Mouse (Mus musculus) small intestine, adult 2 months (tissue): ENCODE measurements around the gene Ssh2.

Experiments used
- CTCF ChIP-seq: fragments of 200-500 bp; IDR thresholded peaks from 2 replicates; pipeline ENCODE4 v1.5.1; 2012; ENCODE audit warnings: low read depth, mild to moderate bottlenecking, control low read depth, inconsistent platforms, low read length, moderate library complexity, mixed read lengths; ENCODE audit not compliant: insufficient replicate concordance, insufficient read length; ENCODE audit errors: extremely low read depth
- POLR2A ChIP-seq: fragments of 200-500 bp; IDR thresholded peaks from 2 replicates; pipeline ENCODE4 v1.6.1; 2012; ENCODE audit warnings: low read depth, mild to moderate bottlenecking, control low read depth, inconsistent platforms, low read length, moderate library complexity

GRCm38 (mm10) chr11:77504377-77504776 lies 288.3 kb downstream of the Ssh2 start:
- TF ChIP-seq POLR2A (no peak), CTCF (no peak)
